Mouse (Mus musculus): ENCODE measurements around the gene Olfr314.
"Not testable (repeated sequence)": the region's sequence is repeated elsewhere in the genome, so short reads cannot be mapped to it uniquely, and the experiment has no call there.

The Olfr314 gene

DNA sequence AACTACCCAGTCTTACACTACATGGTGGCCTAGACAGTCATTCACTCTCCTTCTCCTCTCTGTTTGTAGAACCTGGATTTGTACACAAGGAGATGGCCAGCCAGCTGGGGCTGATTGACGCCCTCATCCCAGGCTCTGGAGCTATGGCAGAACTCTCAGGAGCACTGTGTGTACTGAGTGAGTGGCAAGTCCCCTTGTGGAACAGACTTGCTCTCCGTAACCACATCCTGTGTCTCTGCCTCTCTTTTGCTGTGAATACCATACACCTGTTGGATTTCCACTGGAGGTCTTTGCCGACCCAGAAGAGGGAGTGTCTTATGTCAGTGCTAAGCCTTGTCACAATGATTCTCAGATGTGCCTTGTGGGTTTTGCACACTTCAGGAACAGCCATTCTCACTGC is 49.8 kb downstream of the Olfr314 start:
- not testable (repeated sequence) for DNase-seq (ENCODE audit: low spot score)

Measured in layer of hippocampus, adult 9-10 months (tissue).